Mouse (Mus musculus) forebrain, postnatal 0 days (tissue): Measurements from ENCODE around the gene Ccdc187. TPM values are rescaled to one million over a fixed set of nuclear protein-coding genes. Genes with fewer than 3 reads are reported as not detected.

Experiments
- ATAC-seq: fragments of 200-750 bp; cut with Nextera tagmentation; 2 replicates; pipeline ENCODE4 v1.8.0; 2017; ENCODE audit warnings: mild to moderate bottlenecking, moderate library complexity
- DNase-seq: peaks from one replicate; pipeline ENCODE4 v3.0.0-alpha.2; 2015
- H3K27ac ChIP-seq: fragments of 300-500 bp; sonication (generic); 2 replicates; pipeline ENCODE4 v1.5.1; 2014; ENCODE audit warnings: low read depth, mild to moderate bottlenecking, antibody characterized with exemption, low read length, moderate library complexity, mixed read lengths
- H3K27me3 ChIP-seq: fragments of 300-500 bp; sonication (generic); 2 replicates; pipeline ENCODE4 v1.6.1; 2014; ENCODE audit warnings: mild to moderate bottlenecking, low read length, mixed read lengths; ENCODE audit not compliant: insufficient read depth
- H3K36me3 ChIP-seq: fragments of 300-500 bp; sonication (generic); 2 replicates; pipeline ENCODE4 v1.6.1; 2014; ENCODE audit warnings: mild to moderate bottlenecking, moderate library complexity; ENCODE audit not compliant: insufficient read depth
- H3K4me1 ChIP-seq: fragments of 300-500 bp; sonication (generic); 2 replicates; pipeline ENCODE4 v1.6.1; 2014; ENCODE audit warnings: antibody characterized with exemption; ENCODE audit not compliant: insufficient read depth
- H3K4me2 ChIP-seq: fragments of 300-500 bp; sonication (generic); 2 replicates; pipeline ENCODE4 v1.6.1; 2014; ENCODE audit warnings: low read depth, mild to moderate bottlenecking, moderate library complexity
- H3K4me3 ChIP-seq: fragments of 300-500 bp; sonication (generic); 2 replicates; pipeline ENCODE4 v1.5.1; 2014; ENCODE audit warnings: low read depth, low read length, mixed read lengths
- H3K9ac ChIP-seq: fragments of 300-500 bp; sonication (generic); 2 replicates; pipeline ENCODE4 v1.6.1; 2014; ENCODE audit warnings: mild to moderate bottlenecking
- H3K9me3 ChIP-seq: fragments of 300-500 bp; sonication (generic); 2 replicates; pipeline ENCODE4 v1.6.1; 2016; ENCODE audit warnings: low read length
- CTCF ChIP-seq: sonication (generic); IDR thresholded peaks from 2 replicates; pipeline ENCODE4 v1.5.1; 2016; ENCODE audit warnings: antibody characterized with exemption, control low read depth, low read depth
- WGBS: fragments of 180-500 bp; shearing (Covaris S2); extraction: QIAGEN DNeasy Blood & Tissue Kit; methylation state at CpG from one replicate; pipeline ENCODE4 v1.1.7; 2014; 5-methylcytosine and 5-hydroxymethylcytosine counted together
- polyA plus RNA-seq: library from polyadenylated mRNA; unstranded; fragments of >200 nt; fragmentation: Nextera tagmentation; extraction: Ambion mirVana; gene quantifications from 2 replicates; pipeline ENCODE4 v1.2.1, GENCODE M21; 2015
- total RNA-seq: library from RNA; depleted of rRNA; stranded (reverse); fragments of >200 nt; gene quantifications from 2 replicates; pipeline ENCODE4 v1.2.3, GENCODE M21; 2014; rRNA removed

The Ccdc187 gene
- total and polyA plus RNA-seq, 2 experiments from 2014 or later = 0.13 to 2.0 TPM

- Histone ChIP-seq H3K36me3 (peaks cover 2% of the 10 kb centered on the region; the same call in 1 of the 2 replicates), H3K4me2 (no peak overlapping the region), H3K4me3 (peak overlapping the region; percentile 11; the same call in 1 of the 2 replicates), H3K4me1 (peaks cover 12% of the 10 kb centered on the region; the same call in 1 of the 2 replicates), H3K9me3 (no peaks in the 10 kb centered on the region), H3K27ac (no peak overlapping the region), H3K9ac (no peak overlapping the region), H3K27me3 (peaks cover 89% of the 10 kb centered on the region)
- no peak for TF ChIP-seq CTCF
- ATAC-seq (no peak), DNase-seq (peak; percentile 12)
- 2% methylated on average over 36 of the region's 36 CpGs for WGBS
Measured at GRCm38 (mm10) chr2:26202849-26203475, 91.4 kb downstream of the Ccdc187 start.

- H3K27ac ChIP-seq = no peak overlapping the region
- no peak for TF ChIP-seq CTCF
- ATAC-seq = no peak
- DNase-seq = peak; percentile 51
- H3K36me3 ChIP-seq = no peaks in the 10 kb centered on the region
- peaks cover 89% of the 10 kb centered on the region for H3K27me3 ChIP-seq
- peaks cover 12% of the 10 kb centered on the region; the same call in 1 of the 2 replicates for H3K4me1 ChIP-seq
- peak overlapping the region; percentile 11; the same call in 1 of the 2 replicates for H3K4me3 ChIP-seq
- H3K4me2 ChIP-seq = peak overlapping the region; percentile 36
- WGBS = 2% methylated on average over 77 of the region's 77 CpGs
- no peak overlapping the region for H3K9ac ChIP-seq
- no peaks in the 10 kb centered on the region for H3K9me3 ChIP-seq
Measured at GRCm38 (mm10) chr2:26201926-26202848, 92.2 kb downstream of the Ccdc187 start.

GRCm38 (mm10) chr2:26198488-26198887, 95.9 kb downstream of the Ccdc187 start:
- Histone ChIP-seq H3K36me3 (no peaks in the 10 kb centered on the region), H3K4me2 (0 out of 2 replicates have a peak overlapping the region, but pooled peaks have one; percentile 17), H3K27me3 (peaks cover 71% of the 10 kb centered on the region), H3K4me1 (peaks cover 5% of the 10 kb centered on the region; the same call in 1 of the 2 replicates), H3K9me3 (no peaks in the 10 kb centered on the region), H3K9ac (no peak overlapping the region), H3K4me3 (no peak overlapping the region), H3K27ac (no peak overlapping the region)
- ATAC-seq (no peak), DNase-seq (no peak)
- no peak for TF ChIP-seq CTCF
- 4% methylated on average over 10 of the region's 10 CpGs for WGBS

DNA sequence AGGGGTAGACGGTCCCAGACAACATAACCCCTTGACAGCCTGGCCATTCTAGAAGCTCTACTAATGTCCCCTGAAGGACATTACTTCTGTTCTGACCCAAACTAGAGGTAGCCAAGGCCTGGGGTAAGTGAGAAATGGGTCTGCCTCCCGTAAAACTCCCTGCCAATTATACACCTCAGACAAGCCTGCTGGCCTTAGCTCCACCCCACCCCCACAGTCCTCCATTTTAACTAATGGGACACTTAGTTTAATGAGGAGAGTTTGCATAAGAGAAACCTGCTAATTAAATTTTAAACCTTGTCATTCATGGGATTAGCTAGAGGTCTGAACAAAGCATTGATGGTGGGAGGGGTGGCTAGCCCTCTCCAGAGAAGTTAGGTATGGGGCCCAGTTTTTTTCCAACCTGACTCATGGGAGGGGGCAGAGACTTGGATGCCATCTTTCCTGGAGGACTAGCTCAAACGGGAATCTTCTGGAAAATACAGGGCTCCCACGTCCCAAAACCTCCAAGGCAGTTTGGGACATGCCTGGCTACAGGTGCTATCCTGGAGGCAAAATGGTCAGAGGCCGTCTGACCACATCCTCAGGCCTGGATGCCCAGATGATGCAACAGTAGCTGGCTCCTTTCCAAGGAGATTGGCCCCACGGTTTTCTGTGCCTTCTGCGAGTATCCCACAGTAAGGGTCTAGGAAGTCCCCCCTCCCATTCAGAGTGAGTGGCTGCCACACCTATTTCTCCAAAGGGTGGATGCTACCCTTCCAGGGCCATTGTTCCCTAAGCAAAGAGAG, 99.6 kb downstream of the Ccdc187 start:
- ATAC-seq = no peak
- H3K4me2 ChIP-seq = no peak overlapping the region
- no peak overlapping the region for H3K9ac ChIP-seq
- no peaks in the 10 kb centered on the region for H3K4me1 ChIP-seq
- WGBS = 9% methylated on average over 7 of the region's 7 CpGs
- TF ChIP-seq CTCF = no peak
- H3K27me3 ChIP-seq = peaks cover 44% of the 10 kb centered on the region
- H3K9me3 ChIP-seq = no peaks in the 10 kb centered on the region
- no peaks in the 10 kb centered on the region for H3K36me3 ChIP-seq
- H3K4me3 ChIP-seq = no peak overlapping the region
- DNase-seq = no peak
- no peak overlapping the region for H3K27ac ChIP-seq

Other genes starting within 250 kb of the Ccdc187 start
- gene Nacc2, start 171.3 kb downstream of the Ccdc187 start, total RNA-seq = 18.5 and 18.9 TPM in 2 replicates
- 12.3 and 18.3 TPM in 2 replicates for gene Nacc2, start 171.3 kb downstream of the Ccdc187 start, polyA plus RNA-seq
- gene Lhx3, start 86.3 kb downstream of the Ccdc187 start, total RNA-seq = 0.08 TPM in 1 of 2 replicates, not detected in the other
- gene Lhx3, start 86.3 kb downstream of the Ccdc187 start, polyA plus RNA-seq = 0.06 TPM in 1 of 2 replicates, not detected in the other
- 21.2 and 22.2 TPM in 2 replicates for gene Qsox2, start 57.0 kb downstream of the Ccdc187 start, total RNA-seq
- gene Qsox2, start 57.0 kb downstream of the Ccdc187 start, polyA plus RNA-seq = 5.5 and 9.1 TPM in 2 replicates
- gene Gpsm1, start 21.0 kb upstream of the Ccdc187 start, total RNA-seq = 242 and 257 TPM in 2 replicates
- gene Gpsm1, start 21.0 kb upstream of the Ccdc187 start, polyA plus RNA-seq = 140 and 149 TPM in 2 replicates
- 32.2 and 39.8 TPM in 2 replicates for gene Dnlz, start 57.6 kb upstream of the Ccdc187 start, total RNA-seq
- gene Dnlz, start 57.6 kb upstream of the Ccdc187 start, polyA plus RNA-seq = 28.8 and 33.2 TPM in 2 replicates
- 4.0 and 4.1 TPM in 2 replicates for gene Card9, start 66.4 kb upstream of the Ccdc187 start, total RNA-seq
- 0.84 and 1.8 TPM in 2 replicates for gene Card9, start 66.4 kb upstream of the Ccdc187 start, polyA plus RNA-seq
- 56.7 and 58.6 TPM in 2 replicates for gene Snapc4, start 86.1 kb upstream of the Ccdc187 start, total RNA-seq
- 14.9 and 19.1 TPM in 2 replicates for gene Snapc4, start 86.1 kb upstream of the Ccdc187 start, polyA plus RNA-seq
- gene Entr1, start 94.8 kb upstream of the Ccdc187 start, total RNA-seq = 160 and 179 TPM in 2 replicates
- 146 and 152 TPM in 2 replicates for gene Entr1, start 94.8 kb upstream of the Ccdc187 start, polyA plus RNA-seq
- gene Pmpca, start 94.8 kb upstream of the Ccdc187 start, total RNA-seq = 66.0 and 74.3 TPM in 2 replicates
- 76.1 and 85.7 TPM in 2 replicates for gene Pmpca, start 94.8 kb upstream of the Ccdc187 start, polyA plus RNA-seq
- 24.1 and 26.6 TPM in 2 replicates for gene Inpp5e, start 114.6 kb upstream of the Ccdc187 start, total RNA-seq
- 8.9 and 12.6 TPM in 2 replicates for gene Inpp5e, start 114.6 kb upstream of the Ccdc187 start, polyA plus RNA-seq
- 52.6 and 65.6 TPM in 2 replicates for gene Sec16a, start 150.7 kb upstream of the Ccdc187 start, total RNA-seq
- 9.0 and 10.9 TPM in 2 replicates for gene Sec16a, start 150.7 kb upstream of the Ccdc187 start, polyA plus RNA-seq
- 23.8 and 38.7 TPM in 2 replicates for gene Notch1, start 222.1 kb upstream of the Ccdc187 start, total RNA-seq
- 5.0 and 6.8 TPM in 2 replicates for gene Notch1, start 222.1 kb upstream of the Ccdc187 start, polyA plus RNA-seq